Mouse (Mus musculus) adrenal gland (tissue): ENCODE measurements around the gene 0610009B22Rik.

Experiments used
- intact Hi-C: fragments of 180-260 bp; cut with DNase I; formaldehyde crosslinking; loops from one replicate; pipeline ENCODE4 v1.15.1; 2025

The 0610009B22Rik gene

GRCm38 (mm10) chr11:51638497-51638896 is 50.2 kb downstream of the 0610009B22Rik start:
- intact Hi-C loops: no loop called here

DNA sequence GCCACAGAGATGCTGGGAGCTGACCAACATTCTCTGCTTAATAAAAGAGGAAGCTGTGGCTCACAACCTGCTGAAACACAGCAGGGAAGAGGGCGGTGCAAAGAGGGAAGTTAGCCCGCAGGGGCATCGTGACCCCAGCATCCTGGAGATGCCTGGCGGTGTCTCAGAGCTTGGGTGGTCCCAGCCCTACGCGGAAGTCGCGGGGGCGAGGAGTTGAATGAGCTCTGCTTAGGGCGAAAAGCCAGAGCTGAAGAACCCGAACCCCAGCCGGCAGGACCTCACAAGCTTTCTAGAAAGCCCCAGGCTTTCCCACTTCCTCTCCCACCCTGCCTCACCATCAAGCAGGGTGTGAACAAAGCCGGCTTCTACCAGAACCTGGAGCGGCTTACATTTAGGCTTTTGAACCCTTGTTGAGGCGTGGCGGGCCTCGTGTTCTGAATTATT is 50.7 kb downstream of the 0610009B22Rik start:
- intact Hi-C loops: no loop called here

GRCm38 (mm10) chr11:51636323-51636684 is 52.4 kb downstream of the 0610009B22Rik start:
- intact Hi-C loops: no loop called here

GRCm38 (mm10) chr11:51635525-51636322 is 53.0 kb downstream of the 0610009B22Rik start, which contains the start of gene Rmnd5b:
Gene Rmnd5b (minus strand): TSS chr11:51635896.
- intact Hi-C loops: no loop called here
